Mouse (Mus musculus) cerebellum, adult 2 months (tissue): ENCODE data around the gene Nms.

ENCODE experiments used
- CTCF ChIP-seq: fragments of 200-500 bp; IDR thresholded peaks from 2 replicates; pipeline ENCODE4 v1.5.1; 2011; ENCODE audit warnings: low read depth, mild to moderate bottlenecking, control low read depth, low read length, moderate library complexity, borderline replicate concordance; ENCODE audit not compliant: insufficient read depth
- POLR2A ChIP-seq: fragments of 200-500 bp; IDR thresholded peaks from 2 replicates; pipeline ENCODE4 v1.6.1; 2011; ENCODE audit warnings: low read length, control low read depth, borderline replicate concordance; ENCODE audit not compliant: insufficient read depth

- TF ChIP-seq POLR2A = peak; percentile 84; the same call in 1 of the 2 replicates
- TF ChIP-seq CTCF = no peak
Observed at GRCm38 (mm10) chr1:38987080-38987864, 48.3 kb downstream of the Nms start.
